Mouse (Mus musculus): ENCODE results near the gene Hoxb7. TPM values are rescaled to one million over a fixed set of nuclear protein-coding genes. Genes with fewer than 3 reads are reported as not detected.
A peak's percentile ranks its signal among the peaks of the same experiment; 100 is the strongest.

Hoxb7 gene
- polyA plus RNA-seq, 1 experiment from 2014 or later, result 8.4 TPM

- peaks cover 5% of the 10 kb centered on the region; the same call in 1 of the 2 replicates for H3K36me3 ChIP-seq (ENCODE audit: control insufficient read depth, insufficient read depth, low read length)
Measured at GRCm38 (mm10) chr11:96324965-96325364, 38.5 kb downstream of the Hoxb7 start.

DNA sequence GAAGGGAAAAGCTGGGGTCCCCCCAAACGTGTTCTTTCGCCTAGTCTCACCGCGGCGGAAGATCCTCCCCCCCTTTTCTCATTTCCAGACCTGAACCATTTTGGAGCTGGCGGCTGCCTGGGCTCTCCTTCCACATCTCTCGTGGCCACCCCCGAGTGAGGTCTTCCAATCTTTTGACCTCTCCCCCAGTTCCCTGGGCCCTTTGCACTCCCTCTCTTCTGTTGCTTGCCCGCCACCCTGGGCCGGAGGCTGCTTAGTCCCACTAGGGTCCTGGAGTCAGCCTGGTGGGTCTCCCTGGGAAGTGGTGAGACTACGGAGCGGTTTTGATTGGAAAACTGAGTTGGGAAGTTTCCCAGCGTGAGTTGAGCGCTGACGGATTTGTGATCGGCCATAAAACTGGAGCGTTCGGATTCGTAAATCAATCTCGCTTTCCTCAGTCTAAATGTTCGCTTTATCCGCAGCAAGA, 39.4 kb downstream of the Hoxb7 start:
- no peaks in the 10 kb centered on the region for H3K9me3 ChIP-seq (ENCODE audit: control insufficient read depth, low read depth, low read length)
- no peak for ATAC-seq (ENCODE audit: insufficient number of reproducible peaks, insufficient read depth, low FRiP score, low read depth)
- 0 out of 2 replicates have a peak, but pooled peaks cover 2% of the 10 kb centered on the region for H3K36me3 ChIP-seq (ENCODE audit: control insufficient read depth, insufficient read depth, low read length)
- peak overlapping the region; percentile 96 for H3K9ac ChIP-seq (replicated peaks; ENCODE audit: low read depth, low read length)
- 15% methylated on average over 22 of the region's 22 CpGs for WGBS
- H3K4me3 ChIP-seq (ENCODE audit: low read depth, low read length), result peak overlapping the region; percentile 70
- H3K4me2 ChIP-seq (replicated peaks; ENCODE audit: low read depth, low read length), result peak overlapping the region; percentile 95
- no peaks in the 10 kb centered on the region for H3K27me3 ChIP-seq (ENCODE audit: control insufficient read depth, insufficient read depth, low read length)
- H3K4me1 ChIP-seq (ENCODE audit: control insufficient read depth, insufficient read depth, low read length), result peaks cover 32% of the 10 kb centered on the region
- H3K27ac ChIP-seq (ENCODE audit: low read length), result peak overlapping the region; percentile 100

More at GRCm38 (mm10) chr11:96324965-96325364, 38.5 kb downstream of the Hoxb7 start:
- whole genome bisulfite sequencing, result 17% methylated on average over 8 of the region's 8 CpGs
- Histone ChIP-seq H3K4me1 (ENCODE audit: control insufficient read depth, insufficient read depth, low read length) (peaks cover 27% of the 10 kb centered on the region), H3K9me3 (ENCODE audit: control insufficient read depth, low read depth, low read length) (no peaks in the 10 kb centered on the region), H3K9ac (replicated peaks; ENCODE audit: low read depth, low read length) (peak overlapping the region; percentile 96), H3K27me3 (ENCODE audit: control insufficient read depth, insufficient read depth, low read length) (no peaks in the 10 kb centered on the region), H3K4me2 (replicated peaks; ENCODE audit: low read depth, low read length) (peak overlapping the region; percentile 95), H3K4me3 (ENCODE audit: low read depth, low read length) (peak overlapping the region; percentile 70), H3K27ac (ENCODE audit: low read length) (peak overlapping the region; percentile 100)
- no peak for ATAC-seq (ENCODE audit: insufficient number of reproducible peaks, insufficient read depth, low FRiP score, low read depth)

DNA sequence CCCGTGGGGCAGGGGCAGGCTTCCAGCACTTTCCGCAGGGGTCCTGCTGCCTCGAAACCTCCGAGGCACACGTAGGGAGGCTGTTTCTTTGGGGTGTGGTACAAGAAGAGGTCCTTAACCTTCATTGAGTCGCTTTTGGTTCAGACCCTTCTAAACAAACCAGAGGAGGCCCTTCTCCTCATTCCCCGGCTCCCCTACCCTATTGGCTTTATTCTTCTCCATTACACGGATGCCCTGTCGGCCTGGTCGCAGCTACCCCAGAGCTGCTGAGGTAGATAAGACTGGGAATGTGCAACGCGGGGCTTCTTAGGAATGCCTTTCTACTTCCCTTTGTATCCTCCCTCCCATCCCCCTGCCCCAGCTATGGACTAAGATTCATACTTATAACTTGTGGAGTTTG, 40.3 kb downstream of the Hoxb7 start:
- peak overlapping the region; percentile 96 for H3K9ac ChIP-seq (replicated peaks; ENCODE audit: low read depth, low read length)
- H3K9me3 ChIP-seq (ENCODE audit: control insufficient read depth, low read depth, low read length), result no peaks in the 10 kb centered on the region
- no peak for ATAC-seq (ENCODE audit: insufficient number of reproducible peaks, insufficient read depth, low FRiP score, low read depth)
- peak overlapping the region; percentile 95 for H3K4me2 ChIP-seq (replicated peaks; ENCODE audit: low read depth, low read length)
- peaks cover 40% of the 10 kb centered on the region for H3K4me1 ChIP-seq (ENCODE audit: control insufficient read depth, insufficient read depth, low read length)
- no peaks in the 10 kb centered on the region for H3K27me3 ChIP-seq (ENCODE audit: control insufficient read depth, insufficient read depth, low read length)
- H3K27ac ChIP-seq (ENCODE audit: low read length), result peak overlapping the region; percentile 100
- H3K4me3 ChIP-seq (ENCODE audit: low read depth, low read length), result peak overlapping the region; percentile 70
- H3K36me3 ChIP-seq (ENCODE audit: control insufficient read depth, insufficient read depth, low read length), result 0 out of 2 replicates have a peak, but pooled peaks cover 2% of the 10 kb centered on the region
- WGBS, result 8% methylated on average over 12 of the region's 12 CpGs

DNA sequence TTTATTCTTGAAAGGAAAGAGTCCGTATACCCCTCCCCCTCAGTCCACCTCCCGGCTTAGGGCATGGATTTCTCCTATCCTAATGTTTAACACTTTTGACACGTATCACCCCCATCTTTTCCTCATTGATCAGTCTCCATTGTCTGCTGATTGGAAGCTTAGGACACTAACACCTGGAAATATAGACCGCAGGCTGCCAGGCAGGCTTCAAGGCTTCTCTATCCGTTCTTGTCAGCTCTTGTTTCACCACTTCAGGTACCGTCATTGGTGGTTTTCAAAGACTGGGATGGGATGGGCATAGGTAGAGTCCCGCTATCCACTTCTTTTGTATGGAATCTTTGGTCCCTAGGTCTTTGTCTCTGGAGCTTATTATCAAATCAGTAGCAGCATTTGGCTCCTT, 40.7 kb downstream of the Hoxb7 start:
- H3K4me3 ChIP-seq (ENCODE audit: low read depth, low read length), result peak overlapping the region; percentile 70
- H3K9ac ChIP-seq (replicated peaks; ENCODE audit: low read depth, low read length), result peak overlapping the region; percentile 96
- H3K27me3 ChIP-seq (ENCODE audit: control insufficient read depth, insufficient read depth, low read length), result no peaks in the 10 kb centered on the region
- H3K4me2 ChIP-seq (replicated peaks; ENCODE audit: low read depth, low read length), result peak overlapping the region; percentile 95
- H3K36me3 ChIP-seq (ENCODE audit: control insufficient read depth, insufficient read depth, low read length), result 0 out of 2 replicates have a peak, but pooled peaks cover 2% of the 10 kb centered on the region
- peak overlapping the region; percentile 100 for H3K27ac ChIP-seq (ENCODE audit: low read length)
- peaks cover 44% of the 10 kb centered on the region for H3K4me1 ChIP-seq (ENCODE audit: control insufficient read depth, insufficient read depth, low read length)
- no peak for ATAC-seq (ENCODE audit: insufficient number of reproducible peaks, insufficient read depth, low FRiP score, low read depth)
- H3K9me3 ChIP-seq (ENCODE audit: control insufficient read depth, low read depth, low read length), result no peaks in the 10 kb centered on the region
- 17% methylated on average over 7 of the region's 7 CpGs for WGBS

DNA sequence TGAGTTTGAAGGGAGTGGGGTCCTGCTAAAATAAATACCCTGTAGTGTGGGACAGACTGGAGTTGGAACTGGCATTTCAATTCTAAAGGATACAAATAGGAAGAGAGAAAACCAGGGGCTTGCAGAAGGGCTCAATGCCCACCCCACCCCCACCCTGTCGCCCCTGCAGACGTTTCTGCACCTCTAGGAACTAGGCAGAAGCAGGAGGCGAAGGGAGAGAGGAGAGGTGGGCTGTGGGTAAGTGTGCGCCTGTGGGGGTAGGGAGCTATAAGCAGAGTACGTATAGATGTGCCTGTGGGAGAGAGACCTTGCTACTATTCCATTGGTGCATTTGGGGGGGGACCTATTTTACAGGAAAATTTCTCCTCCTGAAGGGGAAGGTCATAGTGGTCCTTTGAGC, 41.3 kb downstream of the Hoxb7 start:
- Histone ChIP-seq H3K9me3 (ENCODE audit: control insufficient read depth, low read depth, low read length) (no peaks in the 10 kb centered on the region), H3K4me1 (ENCODE audit: control insufficient read depth, insufficient read depth, low read length) (peaks cover 40% of the 10 kb centered on the region), H3K27me3 (ENCODE audit: control insufficient read depth, insufficient read depth, low read length) (no peaks in the 10 kb centered on the region), H3K27ac (ENCODE audit: low read length) (peak overlapping the region; percentile 100), H3K4me3 (ENCODE audit: low read depth, low read length) (peak overlapping the region; percentile 70), H3K4me2 (replicated peaks; ENCODE audit: low read depth, low read length) (peak overlapping the region; percentile 95), H3K36me3 (ENCODE audit: control insufficient read depth, insufficient read depth, low read length) (0 out of 2 replicates have a peak, but pooled peaks cover 2% of the 10 kb centered on the region), H3K9ac (replicated peaks; ENCODE audit: low read depth, low read length) (peak overlapping the region; percentile 96; the same call in 1 of the 2 replicates)
- no peak for ATAC-seq (ENCODE audit: insufficient number of reproducible peaks, insufficient read depth, low FRiP score, low read depth)
- WGBS, result 16% methylated on average over 5 of the region's 5 CpGs

DNA sequence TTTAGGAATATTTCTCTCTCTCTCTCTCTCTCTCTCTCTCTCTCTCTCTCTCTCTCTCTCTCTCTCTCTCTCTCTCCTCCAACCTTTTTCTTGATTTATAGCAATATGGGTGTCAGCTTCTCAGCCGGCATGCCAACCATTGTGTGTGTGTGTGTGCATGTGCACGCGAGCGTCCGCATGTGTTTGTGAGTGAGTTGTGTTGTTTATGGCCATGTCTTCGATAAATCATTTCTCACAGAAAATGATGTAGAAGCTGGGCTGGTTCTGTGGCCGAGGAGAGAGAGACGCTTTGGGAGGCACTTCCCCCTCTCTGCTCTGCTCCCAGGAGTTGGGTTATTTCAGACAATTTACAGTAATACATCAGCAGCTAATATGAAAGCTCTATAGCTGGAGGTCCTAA, 42.2 kb downstream of the Hoxb7 start:
- H3K4me1 ChIP-seq (ENCODE audit: control insufficient read depth, insufficient read depth, low read length), result peaks cover 42% of the 10 kb centered on the region
- ATAC-seq (ENCODE audit: insufficient number of reproducible peaks, insufficient read depth, low FRiP score, low read depth), result no peak
- 0 out of 2 replicates have a peak, but pooled peaks cover 2% of the 10 kb centered on the region for H3K36me3 ChIP-seq (ENCODE audit: control insufficient read depth, insufficient read depth, low read length)
- WGBS, result 9% methylated on average over 8 of the region's 8 CpGs
- H3K4me3 ChIP-seq (ENCODE audit: low read depth, low read length), result peak overlapping the region; percentile 70
- H3K9ac ChIP-seq (replicated peaks; ENCODE audit: low read depth, low read length), result peak overlapping the region; percentile 22
- no peaks in the 10 kb centered on the region for H3K9me3 ChIP-seq (ENCODE audit: control insufficient read depth, low read depth, low read length)
- peak overlapping the region; percentile 100 for H3K27ac ChIP-seq (ENCODE audit: low read length)
- peak overlapping the region; percentile 95 for H3K4me2 ChIP-seq (replicated peaks; ENCODE audit: low read depth, low read length)
- H3K27me3 ChIP-seq (ENCODE audit: control insufficient read depth, insufficient read depth, low read length), result no peaks in the 10 kb centered on the region

DNA sequence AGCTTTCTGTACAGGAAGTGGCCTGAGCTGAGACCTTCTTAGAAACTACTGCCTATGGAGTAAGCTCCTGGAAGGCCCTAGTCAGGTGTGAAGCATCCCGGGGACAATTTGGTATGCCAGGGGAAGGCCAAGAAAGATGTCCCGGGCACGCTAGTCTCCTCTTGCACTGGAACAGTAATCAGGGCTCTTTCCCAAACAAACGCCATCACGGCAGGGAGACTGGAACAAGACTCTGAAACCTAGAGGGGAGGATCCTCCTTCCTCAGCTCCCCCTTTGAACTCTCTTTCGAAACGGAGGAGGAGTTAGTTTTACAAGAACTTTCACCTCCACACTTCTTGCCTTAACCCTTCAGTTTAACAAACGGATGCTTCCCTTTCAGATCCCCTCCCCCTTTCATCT, 45.7 kb downstream of the Hoxb7 start:
- Histone ChIP-seq H3K4me2 (replicated peaks; ENCODE audit: low read depth, low read length) (peak overlapping the region; percentile 66), H3K27me3 (ENCODE audit: control insufficient read depth, insufficient read depth, low read length) (no peaks in the 10 kb centered on the region), H3K27ac (ENCODE audit: low read length) (peak overlapping the region; percentile 100), H3K4me3 (ENCODE audit: low read depth, low read length) (peak overlapping the region; percentile 51), H3K9ac (replicated peaks; ENCODE audit: low read depth, low read length) (peak overlapping the region; percentile 91), H3K4me1 (ENCODE audit: control insufficient read depth, insufficient read depth, low read length) (peaks cover 70% of the 10 kb centered on the region), H3K9me3 (ENCODE audit: control insufficient read depth, low read depth, low read length) (no peaks in the 10 kb centered on the region), H3K36me3 (ENCODE audit: control insufficient read depth, insufficient read depth, low read length) (0 out of 2 replicates have a peak, but pooled peaks cover 2% of the 10 kb centered on the region)
- ATAC-seq (ENCODE audit: insufficient number of reproducible peaks, insufficient read depth, low FRiP score, low read depth), result no peak
- WGBS, result 10% methylated on average over 8 of the region's 8 CpGs

DNA sequence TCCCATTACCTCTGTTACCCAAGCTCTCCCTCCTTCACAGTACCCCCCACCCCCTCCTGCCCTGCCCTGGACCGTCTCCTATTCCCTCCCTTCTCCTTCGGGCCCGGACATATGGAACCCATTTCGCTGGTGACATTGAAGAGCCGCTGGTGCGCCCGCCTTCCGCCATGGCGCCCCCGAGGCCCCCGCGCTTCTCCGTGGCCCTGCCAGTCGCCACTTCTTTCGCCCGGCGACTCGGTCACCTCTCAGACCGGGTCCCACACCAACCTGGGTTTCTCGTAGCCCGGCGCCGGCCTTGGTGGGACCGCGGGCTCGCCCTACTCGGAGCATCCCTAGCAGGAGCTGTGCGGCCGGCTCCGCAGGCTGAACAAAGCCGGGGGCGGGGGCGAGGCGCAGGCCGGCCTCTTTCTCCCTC, 46.2 kb downstream of the Hoxb7 start:
- Histone ChIP-seq H3K27ac (ENCODE audit: low read length) (peak overlapping the region; percentile 100), H3K27me3 (ENCODE audit: control insufficient read depth, insufficient read depth, low read length) (no peaks in the 10 kb centered on the region), H3K4me2 (replicated peaks; ENCODE audit: low read depth, low read length) (peak overlapping the region; percentile 66), H3K9me3 (ENCODE audit: control insufficient read depth, low read depth, low read length) (no peaks in the 10 kb centered on the region), H3K4me3 (ENCODE audit: low read depth, low read length) (peak overlapping the region; percentile 51), H3K36me3 (ENCODE audit: control insufficient read depth, insufficient read depth, low read length) (no peaks in the 10 kb centered on the region), H3K4me1 (ENCODE audit: control insufficient read depth, insufficient read depth, low read length) (peaks cover 70% of the 10 kb centered on the region), H3K9ac (replicated peaks; ENCODE audit: low read depth, low read length) (peak overlapping the region; percentile 91)
- WGBS, result 9% methylated on average over 34 of the region's 35 CpGs
- ATAC-seq (ENCODE audit: insufficient number of reproducible peaks, insufficient read depth, low FRiP score, low read depth), result peak; percentile 63; the same call in 1 of the 2 replicates

Data from stomach, embryonic 14.5 days (tissue).